Mouse (Mus musculus) embryo, embryonic 11 days (tissue): ENCODE measurements around the gene Aldoc.

ENCODE experiments used
- DNase-seq: peaks from one replicate; pipeline ENCODE4 v3.0.0-alpha.2; 2015

Aldoc gene

DNA sequence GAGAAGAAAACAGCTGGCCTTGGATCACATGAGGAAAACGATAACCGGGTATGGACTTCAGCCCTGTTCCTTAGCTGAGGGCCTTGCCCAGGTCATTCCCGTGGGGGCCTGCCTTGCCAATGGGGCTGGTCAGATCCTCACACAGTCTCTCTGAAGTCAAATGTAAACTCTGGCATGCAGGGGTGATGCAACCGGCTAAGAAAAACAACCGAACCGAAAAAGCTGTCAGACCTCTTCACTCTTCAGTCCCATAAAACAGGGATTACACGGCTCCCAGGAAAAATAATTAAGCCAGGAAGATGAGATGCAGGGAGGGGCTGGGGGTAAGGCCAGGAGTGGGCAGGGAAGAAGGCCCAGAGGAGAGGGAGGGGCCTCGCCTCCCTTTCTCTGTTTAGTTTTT, 41.3 kb downstream of the Aldoc start:
- DNase-seq, result no peak

DNA sequence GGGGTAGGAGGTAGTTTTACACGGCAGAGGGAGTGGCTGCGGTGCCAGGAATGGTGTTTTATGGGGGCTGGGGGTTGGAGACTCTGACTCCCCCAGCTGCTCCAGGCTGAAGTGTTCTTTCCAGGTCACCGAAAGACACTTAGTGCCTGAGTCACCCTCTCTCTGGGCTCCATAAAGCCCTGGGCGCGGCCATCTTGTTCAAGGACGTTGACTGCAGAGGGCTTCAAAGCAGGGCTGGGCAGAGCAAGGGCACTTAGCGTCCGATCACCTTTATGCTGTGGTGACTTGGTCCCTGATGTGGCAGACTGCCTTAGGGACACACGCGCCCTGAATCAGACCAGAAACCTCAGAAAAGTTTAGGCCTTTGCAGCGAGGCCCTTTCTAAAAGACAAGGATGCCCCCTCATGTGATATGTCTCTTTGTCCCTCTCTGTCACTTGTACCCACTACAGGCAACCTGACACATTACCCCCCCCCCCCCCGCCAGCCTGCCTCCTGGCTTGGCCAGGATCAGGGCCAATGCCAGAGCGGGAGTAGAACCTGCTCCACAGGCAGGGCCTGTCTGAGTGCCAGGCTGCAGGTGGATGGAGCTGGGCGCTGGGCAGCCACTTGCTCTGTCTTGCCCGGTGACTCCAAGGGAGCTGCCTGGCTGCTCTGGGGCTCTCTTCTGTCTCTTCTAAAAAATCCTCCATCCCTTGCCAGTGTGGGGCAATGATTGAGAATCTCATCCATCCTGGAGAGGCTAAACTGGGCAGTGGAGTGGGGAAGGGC, 44.9 kb downstream of the Aldoc start:
- DNase-seq, result no peak

DNA sequence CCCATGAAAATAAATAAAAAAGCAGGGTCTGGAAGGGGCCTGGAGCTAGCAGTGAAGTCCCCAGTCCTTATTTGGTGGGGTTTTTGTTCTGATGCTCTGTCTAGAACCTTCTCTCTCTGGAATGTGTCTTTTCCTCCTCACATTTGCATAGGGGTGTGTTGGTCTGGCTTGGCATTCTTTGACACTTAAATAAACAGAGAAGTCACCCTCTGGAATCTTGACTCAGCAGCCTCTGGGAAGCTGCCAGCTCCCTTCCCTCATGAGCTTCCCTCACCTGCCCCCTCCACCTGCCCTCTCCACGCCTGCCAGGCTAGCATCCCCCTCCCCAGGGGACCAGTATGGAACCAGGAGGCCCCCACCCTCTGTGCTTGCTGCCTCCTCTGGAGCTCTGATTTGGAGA, 47.6 kb downstream of the Aldoc start:
- no peak for DNase-seq

GRCm38 (mm10) chr11:78371711-78372110, 48.9 kb downstream of the Aldoc start:
- no peak for DNase-seq

GRCm38 (mm10) chr11:78372166-78372565, 49.4 kb downstream of the Aldoc start:
- no peak for DNase-seq

DNA sequence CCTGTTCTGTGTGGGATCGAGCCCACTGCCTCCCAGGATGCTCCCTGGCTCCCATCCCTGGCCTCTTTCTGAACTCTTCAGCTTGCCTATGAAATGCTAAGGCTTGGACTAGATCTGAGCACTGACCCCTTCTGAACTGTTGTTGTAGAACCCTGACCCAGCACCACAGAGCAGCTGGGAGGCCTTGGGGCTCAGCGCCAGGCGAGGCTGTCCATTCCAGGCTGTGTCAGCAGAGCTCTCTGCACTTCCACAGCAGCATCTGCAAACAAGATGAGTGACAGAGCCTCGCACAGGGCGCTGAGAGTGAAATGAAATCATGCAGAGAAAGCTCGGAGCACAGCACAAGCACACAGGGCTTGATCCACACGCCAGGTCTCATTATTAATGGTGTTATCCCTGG, 49.8 kb downstream of the Aldoc start:
- DNase-seq, result no peak

DNA sequence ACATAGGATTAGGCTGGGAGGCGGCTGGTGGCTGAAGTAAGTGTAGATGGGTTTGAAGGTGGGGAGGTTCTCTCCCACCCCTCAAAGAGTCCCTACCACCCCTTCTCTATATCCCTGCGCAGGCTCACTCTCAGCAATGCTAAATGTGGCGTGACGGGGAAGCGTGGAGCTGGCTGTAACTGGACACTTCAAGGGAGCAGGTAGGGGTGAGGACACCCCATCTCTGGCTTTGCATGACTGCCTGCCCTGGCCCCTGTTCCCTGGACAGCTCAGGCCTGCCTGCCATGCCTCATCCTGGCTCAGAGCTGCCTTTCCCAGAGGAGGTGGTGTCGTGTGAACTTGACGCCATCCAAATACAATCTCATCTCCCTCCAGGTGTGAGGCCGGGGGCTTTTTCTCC, 51.4 kb downstream of the Aldoc start:
- DNase-seq, result no peak
